Mouse (Mus musculus): ENCODE measurements around the gene Smyd1. TPM values are rescaled to one million over a fixed set of nuclear protein-coding genes. Genes with fewer than 3 reads are reported as not detected.

Smyd1 gene
- polyA plus RNA-seq, 1 experiment = 0.04 TPM

DNA sequence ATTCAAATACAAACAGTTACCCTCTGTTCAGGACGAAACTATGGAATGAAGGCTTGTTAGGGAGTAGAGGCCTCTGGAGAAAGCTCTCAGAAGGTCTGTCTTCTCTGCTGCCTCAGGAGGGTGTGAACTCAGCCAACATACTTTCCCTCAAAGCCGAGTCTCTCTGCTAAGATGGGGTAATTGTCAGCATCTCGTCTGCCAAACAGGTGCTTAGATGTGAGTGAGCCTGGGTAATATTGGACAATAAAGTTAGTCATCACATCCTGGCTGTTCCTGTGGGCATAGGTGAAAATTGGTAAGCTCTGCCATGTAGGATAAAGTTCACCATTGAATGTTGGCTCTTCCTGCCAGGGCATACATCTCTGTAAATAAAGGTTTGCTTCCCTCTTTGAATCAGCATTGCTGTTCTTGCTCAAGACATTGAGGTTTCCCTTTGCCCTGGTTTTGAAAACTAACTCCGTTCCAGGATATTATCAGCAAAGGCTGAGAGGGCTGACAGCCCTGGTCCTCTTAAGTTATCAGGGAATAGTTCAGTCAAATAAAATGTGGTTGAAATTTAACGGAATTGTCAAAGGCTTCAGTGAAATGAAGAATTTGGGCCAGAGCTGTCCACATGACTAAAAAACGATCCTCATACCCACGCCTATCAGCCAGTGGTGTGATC is 137.0 kb downstream of the Smyd1 start:
- Histone ChIP-seq H3K27ac (ENCODE audit: insufficient read depth, low read depth, low read length) (peak overlapping the region; percentile 38; the same call in 1 of the 2 replicates), H3K4me1 (ENCODE audit: control insufficient read depth, insufficient read depth, insufficient read length, low read length) (peaks cover 9% of the 10 kb centered on the region; the same call in 1 of the 2 replicates), H3K4me3 (ENCODE audit: low read depth, low read length) (no peak overlapping the region), H3K27me3 (ENCODE audit: control insufficient read depth, insufficient read depth, low read length) (no peaks in the 10 kb centered on the region), H3K36me3 (ENCODE audit: control insufficient read depth, insufficient read depth, low read length) (no peaks in the 10 kb centered on the region)
- WGBS = 24% methylated on average over 7 of the region's 7 CpGs
- TF ChIP-seq POLR2A (IDR thresholded peaks at IDR 0.05; ENCODE audit: low read depth, low read length) (no peak), CTCF (IDR thresholded peaks at IDR 0.05; ENCODE audit: extremely low read depth, insufficient read length, insufficient replicate concordance, low read depth, low read length) (no peak)

GRCm38 (mm10) chr6:71180596-71180995 is 141.4 kb downstream of the Smyd1 start:
- TF ChIP-seq CTCF (IDR thresholded peaks at IDR 0.05; ENCODE audit: extremely low read depth, insufficient read length, insufficient replicate concordance, low read depth, low read length) (no peak), POLR2A (IDR thresholded peaks at IDR 0.05; ENCODE audit: low read depth, low read length) (no peak)
- 45% methylated on average over 1 of the region's 1 CpGs for WGBS
- H3K4me3 ChIP-seq (ENCODE audit: low read depth, low read length) = no peak overlapping the region

GRCm38 (mm10) chr6:71172812-71173580 is 149.0 kb downstream of the Smyd1 start:
- WGBS = 34% methylated on average over 10 of the region's 10 CpGs
- Histone ChIP-seq H3K4me1 (ENCODE audit: control insufficient read depth, insufficient read depth, insufficient read length, low read length) (peaks cover 4% of the 10 kb centered on the region; the same call in 1 of the 2 replicates), H3K27ac (ENCODE audit: insufficient read depth, low read depth, low read length) (peak overlapping the region; percentile 58; the same call in 1 of the 2 replicates), H3K4me3 (ENCODE audit: low read depth, low read length) (no peak overlapping the region), H3K27me3 (ENCODE audit: control insufficient read depth, insufficient read depth, low read length) (no peaks in the 10 kb centered on the region), H3K36me3 (ENCODE audit: control insufficient read depth, insufficient read depth, low read length) (no peaks in the 10 kb centered on the region)
- TF ChIP-seq POLR2A (IDR thresholded peaks at IDR 0.05; ENCODE audit: low read depth, low read length) (no peak), CTCF (IDR thresholded peaks at IDR 0.05; ENCODE audit: extremely low read depth, insufficient read length, insufficient replicate concordance, low read depth, low read length) (no peak)

More at GRCm38 (mm10) chr6:71180596-71180995, 141.4 kb downstream of the Smyd1 start:
- H3K4me1 ChIP-seq (ENCODE audit: control insufficient read depth, insufficient read depth, insufficient read length, low read length) = peaks cover 5% of the 10 kb centered on the region; the same call in 1 of the 2 replicates
- H3K27ac ChIP-seq (ENCODE audit: insufficient read depth, low read depth, low read length) = peak overlapping the region; percentile 57
- H3K27me3 ChIP-seq (ENCODE audit: control insufficient read depth, insufficient read depth, low read length) = no peaks in the 10 kb centered on the region
- no peaks in the 10 kb centered on the region for H3K36me3 ChIP-seq (ENCODE audit: control insufficient read depth, insufficient read depth, low read length)

GRCm38 (mm10) chr6:71166551-71167169 is 155.4 kb downstream of the Smyd1 start:
- Histone ChIP-seq H3K27me3 (ENCODE audit: control insufficient read depth, insufficient read depth, low read length) (no peaks in the 10 kb centered on the region), H3K4me3 (ENCODE audit: low read depth, low read length) (no peak overlapping the region), H3K36me3 (ENCODE audit: control insufficient read depth, insufficient read depth, low read length) (no peaks in the 10 kb centered on the region), H3K27ac (ENCODE audit: insufficient read depth, low read depth, low read length) (no peak overlapping the region), H3K4me1 (ENCODE audit: control insufficient read depth, insufficient read depth, insufficient read length, low read length) (peaks cover 6% of the 10 kb centered on the region; the same call in 1 of the 2 replicates)
- WGBS = 13% methylated on average over 6 of the region's 6 CpGs
- TF ChIP-seq CTCF (IDR thresholded peaks at IDR 0.05; ENCODE audit: extremely low read depth, insufficient read length, insufficient replicate concordance, low read depth, low read length) (no peak), POLR2A (IDR thresholded peaks at IDR 0.05; ENCODE audit: low read depth, low read length) (no peak)

DNA sequence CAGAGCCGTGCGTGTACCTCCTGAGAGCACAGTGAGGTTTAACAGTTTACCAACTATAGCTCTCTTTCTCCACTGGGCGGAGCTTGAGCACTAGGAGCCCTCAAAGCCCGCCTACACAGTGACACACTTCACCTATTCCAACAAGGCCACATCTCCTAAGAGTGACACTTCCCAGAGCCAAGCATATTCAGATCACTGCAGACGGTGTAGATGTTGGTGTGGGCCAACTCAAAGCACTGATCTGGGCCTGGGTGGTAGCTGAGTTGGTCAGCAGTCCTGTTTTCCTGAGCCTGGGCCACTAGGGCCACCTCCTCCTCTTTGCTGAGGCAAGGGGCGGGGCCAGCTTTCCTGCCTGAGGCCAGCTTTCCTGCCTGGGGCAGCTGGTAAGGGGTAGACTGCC is 157.6 kb downstream of the Smyd1 start:
- no peaks in the 10 kb centered on the region for H3K27me3 ChIP-seq (ENCODE audit: control insufficient read depth, insufficient read depth, low read length)
- no peaks in the 10 kb centered on the region for H3K36me3 ChIP-seq (ENCODE audit: control insufficient read depth, insufficient read depth, low read length)
- no peak overlapping the region for H3K27ac ChIP-seq (ENCODE audit: insufficient read depth, low read depth, low read length)
- TF ChIP-seq POLR2A (IDR thresholded peaks at IDR 0.05; ENCODE audit: low read depth, low read length) (no peak), CTCF (IDR thresholded peaks at IDR 0.05; ENCODE audit: extremely low read depth, insufficient read length, insufficient replicate concordance, low read depth, low read length) (no peak)
- H3K4me1 ChIP-seq (ENCODE audit: control insufficient read depth, insufficient read depth, insufficient read length, low read length) = peaks cover 6% of the 10 kb centered on the region; the same call in 1 of the 2 replicates
- no peak overlapping the region for H3K4me3 ChIP-seq (ENCODE audit: low read depth, low read length)
- 31% methylated on average over 6 of the region's 6 CpGs for WGBS

Other genes with a start within 250 kb of the Smyd1 start
- 10.0 and 23.1 TPM in 2 replicates for gene Thnsl2, start 177.8 kb downstream of the Smyd1 start, polyA plus RNA-seq (2012; rRNA removed)
- gene Fabp1, start 122.4 kb downstream of the Smyd1 start, polyA plus RNA-seq (2012; rRNA removed) = 100 and 118 TPM in 2 replicates
- 2.7 and 6.9 TPM in 2 replicates for gene Krcc1, start 50.6 kb downstream of the Smyd1 start, polyA plus RNA-seq (2012; rRNA removed)
- 1.3 and 1.9 TPM in 2 replicates for gene Cd8b1, start 555 bp upstream of the Smyd1 start, polyA plus RNA-seq (2012; rRNA removed)
- 4.2 and 6.4 TPM in 2 replicates for gene Cd8a, start 51.2 kb upstream of the Smyd1 start, polyA plus RNA-seq (2012; rRNA removed)
- 4.9 and 12.5 TPM in 2 replicates for gene Rmnd5a, start 118.4 kb upstream of the Smyd1 start, polyA plus RNA-seq (2012; rRNA removed)
- gene Rnf103, start 171.7 kb upstream of the Smyd1 start, polyA plus RNA-seq (2012; rRNA removed) = 22.1 and 67.6 TPM in 2 replicates
- 11.7 and 19.6 TPM in 2 replicates for gene Chmp3, start 221.6 kb upstream of the Smyd1 start, polyA plus RNA-seq (2012; rRNA removed)